Mouse (Mus musculus) forebrain, embryonic 11.5 days (tissue): ENCODE measurements around the gene Kcnv2. TPM values are rescaled to one million over a fixed set of nuclear protein-coding genes. Genes with fewer than 3 reads are reported as not detected.

Experiments used
- ATAC-seq: fragments of 200-750 bp; cut with Nextera tagmentation; replicated peaks from 2 replicates; pipeline ENCODE4 v1.8.0; 2017; ENCODE audit warnings: moderate TSS enrichment; ENCODE audit not compliant: low FRiP score
- DNase-seq: peaks from one replicate; pipeline ENCODE4 v3.0.0-alpha.2; 2017; ENCODE audit warnings: low spot score
- H3K27ac ChIP-seq: fragments of 300-500 bp; sonication (generic); 2 replicates; pipeline ENCODE4 v1.5.1; 2014; ENCODE audit warnings: low read depth, low read length
- H3K27me3 ChIP-seq: fragments of 300-500 bp; sonication (generic); 2 replicates; pipeline ENCODE4 v1.6.1; 2014; ENCODE audit warnings: mild to moderate bottlenecking, low read length, mixed read lengths; ENCODE audit not compliant: control insufficient read depth, insufficient read depth
- H3K36me3 ChIP-seq: fragments of 300-500 bp; sonication (generic); 2 replicates; pipeline ENCODE4 v1.6.1; 2014; ENCODE audit warnings: mild to moderate bottlenecking, low read length, moderate library complexity, mixed read lengths; ENCODE audit not compliant: control insufficient read depth, insufficient read depth
- H3K4me1 ChIP-seq: fragments of 300-500 bp; sonication (generic); replicated peaks from 2 replicates; pipeline ENCODE4 v1.6.1; 2014; ENCODE audit warnings: low read length, mixed read lengths; ENCODE audit not compliant: control insufficient read depth, insufficient read depth
- H3K4me2 ChIP-seq: fragments of 300-500 bp; sonication (generic); 2 replicates; pipeline ENCODE4 v1.6.1; 2014; ENCODE audit warnings: low read depth, mild to moderate bottlenecking, low read length, moderate library complexity, mixed read lengths; ENCODE audit not compliant: severe bottlenecking
- H3K4me3 ChIP-seq: fragments of 300-500 bp; sonication (generic); 2 replicates; pipeline ENCODE4 v1.5.1; 2014; ENCODE audit warnings: low read depth, low read length
- H3K9ac ChIP-seq: fragments of 300-500 bp; sonication (generic); 2 replicates; pipeline ENCODE4 v1.6.1; 2014; ENCODE audit warnings: low read length
- H3K9me3 ChIP-seq: fragments of 300-500 bp; sonication (generic); 2 replicates; pipeline ENCODE4 v1.6.1; 2016; ENCODE audit warnings: low read length, mixed read lengths; ENCODE audit not compliant: control insufficient read depth
- WGBS: fragments of 180-500 bp; shearing (Covaris S2); extraction: QIAGEN DNeasy Blood & Tissue Kit; methylation state at CpG from one replicate; pipeline ENCODE4 v1.1.7; 2014; 5-methylcytosine and 5-hydroxymethylcytosine counted together
- polyA plus RNA-seq: library from polyadenylated mRNA; unstranded; fragments of >200 nt; fragmentation: Nextera tagmentation; extraction: Ambion mirVana; gene quantifications from 2 replicates; pipeline ENCODE4 v1.2.1, GENCODE M21; 2014

The Kcnv2 gene
- polyA plus RNA-seq, 1 experiment from 2014 or later, result not detected

DNA sequence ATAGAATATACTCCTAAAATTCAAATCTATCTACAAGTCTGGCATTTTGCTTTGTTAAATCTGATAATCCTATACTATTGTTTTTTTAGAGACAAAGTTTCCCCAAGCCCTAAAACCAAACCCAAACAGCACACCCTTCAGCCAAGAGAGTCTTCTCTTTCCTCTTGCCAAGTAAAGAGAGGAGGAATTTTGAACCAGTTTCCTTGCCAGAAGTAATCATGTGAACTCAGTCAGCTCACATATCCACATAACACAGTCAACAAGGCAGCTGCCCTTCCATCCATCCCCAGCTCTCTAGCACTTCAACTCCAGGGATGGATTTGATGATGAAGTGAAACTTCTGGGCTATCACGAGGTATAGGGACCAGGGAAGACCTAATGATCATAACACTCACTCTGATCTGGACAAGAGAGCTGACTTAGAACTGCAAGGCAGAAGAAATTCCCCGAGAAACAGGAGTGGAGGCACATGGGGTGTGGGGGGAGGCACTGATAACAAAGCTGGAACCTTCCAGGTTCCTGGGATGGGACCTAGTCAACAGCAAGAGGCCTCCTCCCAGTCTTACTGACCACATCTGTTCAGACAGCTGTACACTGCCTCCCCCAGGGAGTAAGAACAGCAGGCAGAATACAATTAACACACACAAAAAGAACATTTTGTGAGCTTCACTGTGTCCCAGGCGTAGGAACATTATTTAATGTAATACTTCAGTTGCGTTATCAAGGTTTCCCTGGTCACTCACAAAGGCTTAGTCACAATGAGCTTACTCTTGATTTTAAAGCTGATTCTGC, 13.9 kb downstream of the Kcnv2 start:
- no peaks in the 10 kb centered on the region for H3K9me3 ChIP-seq
- H3K36me3 ChIP-seq, result no peaks in the 10 kb centered on the region
- ATAC-seq (no peak), DNase-seq (no peak)
- H3K4me1 ChIP-seq, result no peaks in the 10 kb centered on the region
- no peak overlapping the region for H3K4me2 ChIP-seq
- WGBS, result 76% methylated on average over 4 of the region's 4 CpGs
- no peak overlapping the region for H3K27ac ChIP-seq
- H3K4me3 ChIP-seq, result no peak overlapping the region
- H3K27me3 ChIP-seq, result no peaks in the 10 kb centered on the region
- H3K9ac ChIP-seq, result no peak overlapping the region

DNA sequence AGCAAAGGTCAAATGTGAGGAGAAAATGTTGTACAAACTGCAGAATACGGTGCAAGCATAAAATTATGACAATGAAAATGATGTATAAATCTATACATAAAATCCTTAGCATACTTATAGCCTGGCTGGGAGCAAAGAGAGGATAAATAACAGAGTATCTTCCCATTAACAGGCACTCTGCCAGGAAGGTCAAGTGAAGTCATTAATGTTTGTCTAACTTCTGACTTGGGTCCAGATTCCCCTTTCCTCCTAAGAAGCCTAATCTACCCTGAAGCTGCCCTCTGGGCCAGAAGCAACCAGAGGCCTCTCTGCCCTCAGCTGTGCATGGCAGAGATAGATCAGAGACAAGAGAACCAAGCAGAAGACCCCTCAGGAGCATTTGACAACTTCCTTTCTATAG, 24.1 kb downstream of the Kcnv2 start:
- Histone ChIP-seq H3K4me3 (no peak overlapping the region), H3K27ac (no peak overlapping the region), H3K36me3 (no peaks in the 10 kb centered on the region), H3K9ac (no peak overlapping the region), H3K4me1 (no peaks in the 10 kb centered on the region), H3K9me3 (no peaks in the 10 kb centered on the region), H3K4me2 (no peak overlapping the region), H3K27me3 (no peaks in the 10 kb centered on the region)
- ATAC-seq (no peak), DNase-seq (no peak)
- WGBS, result 85% methylated on average over 1 of the region's 1 CpGs

DNA sequence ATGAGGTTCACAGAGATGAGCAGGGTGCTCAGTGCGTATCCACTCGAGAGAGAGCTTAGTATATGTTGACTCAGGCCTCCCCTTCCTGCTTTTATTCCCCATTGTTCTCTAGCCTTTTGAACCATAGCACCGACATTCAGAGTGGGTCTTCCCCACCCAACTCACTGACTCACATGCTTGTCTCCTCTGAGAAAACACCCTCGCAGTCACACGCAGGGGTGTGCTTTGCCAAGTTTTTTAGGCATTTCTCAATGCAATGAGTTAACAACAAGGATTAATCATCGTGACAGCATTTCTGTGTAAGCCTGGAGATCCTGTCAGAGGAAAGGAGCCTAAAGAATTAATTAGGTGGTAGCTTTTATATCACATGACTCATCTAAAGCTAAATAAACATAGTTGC, 29.3 kb downstream of the Kcnv2 start:
- no peak for ATAC-seq
- no peak overlapping the region for H3K27ac ChIP-seq
- H3K9me3 ChIP-seq, result no peaks in the 10 kb centered on the region
- H3K36me3 ChIP-seq, result no peaks in the 10 kb centered on the region
- no peak overlapping the region for H3K4me2 ChIP-seq
- no peaks in the 10 kb centered on the region for H3K27me3 ChIP-seq
- DNase-seq, result no peak
- H3K4me1 ChIP-seq, result no peaks in the 10 kb centered on the region
- H3K9ac ChIP-seq, result no peak overlapping the region
- H3K4me3 ChIP-seq, result no peak overlapping the region
- WGBS, result 82% methylated on average over 6 of the region's 6 CpGs

DNA sequence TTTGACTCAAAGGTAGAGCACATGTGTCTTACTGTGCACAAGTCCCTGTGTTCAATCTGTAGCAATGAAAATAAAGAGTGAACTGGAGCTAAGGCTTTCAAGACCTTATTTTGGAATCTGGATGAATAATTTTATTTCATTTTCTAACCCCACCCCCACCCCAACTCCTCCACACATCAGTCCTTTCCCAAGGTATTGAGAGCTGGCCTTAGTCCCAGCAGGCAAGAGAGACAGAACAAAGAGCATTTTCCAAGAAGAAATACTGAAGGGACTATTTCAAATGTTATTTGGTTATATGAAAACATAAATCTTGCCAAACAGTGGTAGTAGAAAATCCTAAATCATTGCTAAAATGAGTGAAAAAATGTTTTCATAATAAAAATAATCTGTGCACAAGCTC, 38.0 kb downstream of the Kcnv2 start:
- H3K9ac ChIP-seq, result no peak overlapping the region
- H3K9me3 ChIP-seq, result no peaks in the 10 kb centered on the region
- no peak for DNase-seq
- H3K4me3 ChIP-seq, result no peak overlapping the region
- H3K27me3 ChIP-seq, result no peaks in the 10 kb centered on the region
- H3K27ac ChIP-seq, result no peak overlapping the region
- no peaks in the 10 kb centered on the region for H3K36me3 ChIP-seq
- no peaks in the 10 kb centered on the region for H3K4me1 ChIP-seq
- H3K4me2 ChIP-seq, result no peak overlapping the region
- no peak for ATAC-seq

DNA sequence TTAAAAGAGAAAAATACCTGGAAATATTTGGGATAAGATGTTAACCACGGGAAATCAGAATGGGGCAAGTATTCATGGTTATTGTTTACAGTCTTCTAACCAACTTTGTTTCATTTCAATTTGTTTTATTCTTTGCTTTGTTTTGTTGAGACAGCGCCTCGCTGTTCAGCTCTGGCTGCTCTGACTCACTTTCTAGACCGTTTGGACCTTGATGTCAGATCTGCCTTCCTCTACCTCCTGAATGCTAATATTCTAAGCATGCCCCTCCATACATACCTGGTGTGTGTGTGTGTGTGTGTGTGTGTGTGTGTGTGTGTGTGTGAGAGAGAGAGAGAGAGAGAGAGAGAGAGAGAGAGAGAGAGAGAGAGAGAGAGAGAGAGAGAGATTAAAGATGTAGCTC, 41.5 kb downstream of the Kcnv2 start:
- Histone ChIP-seq H3K9me3 (no peaks in the 10 kb centered on the region), H3K27ac (no peak overlapping the region), H3K4me3 (no peak overlapping the region), H3K36me3 (no peaks in the 10 kb centered on the region), H3K27me3 (no peaks in the 10 kb centered on the region), H3K9ac (no peak overlapping the region), H3K4me1 (no peaks in the 10 kb centered on the region; the same call in 1 of the 2 replicates), H3K4me2 (no peak overlapping the region)
- no peak for ATAC-seq
- WGBS, result 63% methylated on average over 4 of the region's 4 CpGs
- no peak for DNase-seq

DNA sequence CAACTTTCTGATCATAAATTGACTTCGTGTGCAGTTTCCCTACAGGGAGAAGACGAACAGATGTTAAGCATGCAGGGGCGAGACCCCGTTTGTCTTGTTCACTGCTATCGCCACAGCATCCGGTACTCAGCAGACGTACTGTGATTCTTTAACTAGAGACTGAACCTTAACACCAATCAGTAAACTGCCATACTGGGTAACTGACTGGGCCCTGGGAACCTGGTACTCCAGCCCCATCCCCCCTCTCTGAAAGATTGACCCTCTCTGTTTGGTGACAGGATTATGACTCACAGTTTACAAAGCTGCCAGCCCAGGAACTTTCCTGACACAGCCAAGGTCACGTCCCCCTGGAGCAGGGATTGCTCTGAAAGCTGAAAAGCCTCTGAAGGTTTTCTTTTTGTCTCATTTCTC, 42.1 kb downstream of the Kcnv2 start:
- WGBS, result 16% methylated on average over 8 of the region's 8 CpGs
- Histone ChIP-seq H3K36me3 (no peaks in the 10 kb centered on the region), H3K4me3 (no peak overlapping the region), H3K27me3 (no peaks in the 10 kb centered on the region), H3K9ac (no peak overlapping the region), H3K27ac (no peak overlapping the region), H3K4me1 (no peaks in the 10 kb centered on the region; the same call in 1 of the 2 replicates), H3K4me2 (no peak overlapping the region), H3K9me3 (no peaks in the 10 kb centered on the region)
- peak; percentile 72 for ATAC-seq
- DNase-seq, result peak; percentile 56

DNA sequence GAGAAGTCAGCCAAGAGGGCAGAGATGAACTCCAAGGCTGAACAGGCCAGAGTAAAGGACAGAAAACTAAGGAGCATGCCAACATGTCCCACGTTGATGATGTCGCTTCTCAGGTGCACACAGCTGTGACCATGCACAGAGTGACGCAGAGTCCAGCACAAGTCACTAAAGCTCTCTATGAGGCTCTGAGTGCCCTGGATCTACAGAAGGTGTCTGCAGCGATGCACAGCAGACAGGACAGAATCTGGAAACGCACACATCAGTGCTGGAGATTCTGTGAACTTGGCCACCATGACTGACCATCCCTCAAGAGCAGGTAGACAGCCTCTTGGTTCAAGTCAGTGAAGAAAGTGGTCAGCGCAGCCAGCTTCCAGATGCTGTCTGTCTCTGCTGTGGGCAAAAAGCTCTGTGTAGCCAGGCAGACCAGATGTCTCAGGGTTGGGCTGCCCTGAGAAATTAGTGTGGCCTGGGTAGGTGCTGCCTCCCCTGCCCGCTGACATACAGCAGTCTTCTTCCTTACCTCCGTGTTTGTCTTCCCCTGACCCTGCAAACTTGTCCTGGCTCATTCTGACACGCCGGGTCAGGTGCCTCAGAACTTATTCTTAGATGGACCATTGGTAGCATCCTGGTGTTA, 43.8 kb downstream of the Kcnv2 start:
- H3K9me3 ChIP-seq, result no peaks in the 10 kb centered on the region
- H3K9ac ChIP-seq, result no peak overlapping the region
- no peak overlapping the region for H3K4me3 ChIP-seq
- ATAC-seq (no peak), DNase-seq (no peak)
- no peaks in the 10 kb centered on the region for H3K27me3 ChIP-seq
- H3K27ac ChIP-seq, result no peak overlapping the region
- H3K36me3 ChIP-seq, result no peaks in the 10 kb centered on the region
- 86% methylated on average over 10 of the region's 10 CpGs for WGBS
- H3K4me1 ChIP-seq, result no peaks in the 10 kb centered on the region; the same call in 1 of the 2 replicates
- H3K4me2 ChIP-seq, result no peak overlapping the region

DNA sequence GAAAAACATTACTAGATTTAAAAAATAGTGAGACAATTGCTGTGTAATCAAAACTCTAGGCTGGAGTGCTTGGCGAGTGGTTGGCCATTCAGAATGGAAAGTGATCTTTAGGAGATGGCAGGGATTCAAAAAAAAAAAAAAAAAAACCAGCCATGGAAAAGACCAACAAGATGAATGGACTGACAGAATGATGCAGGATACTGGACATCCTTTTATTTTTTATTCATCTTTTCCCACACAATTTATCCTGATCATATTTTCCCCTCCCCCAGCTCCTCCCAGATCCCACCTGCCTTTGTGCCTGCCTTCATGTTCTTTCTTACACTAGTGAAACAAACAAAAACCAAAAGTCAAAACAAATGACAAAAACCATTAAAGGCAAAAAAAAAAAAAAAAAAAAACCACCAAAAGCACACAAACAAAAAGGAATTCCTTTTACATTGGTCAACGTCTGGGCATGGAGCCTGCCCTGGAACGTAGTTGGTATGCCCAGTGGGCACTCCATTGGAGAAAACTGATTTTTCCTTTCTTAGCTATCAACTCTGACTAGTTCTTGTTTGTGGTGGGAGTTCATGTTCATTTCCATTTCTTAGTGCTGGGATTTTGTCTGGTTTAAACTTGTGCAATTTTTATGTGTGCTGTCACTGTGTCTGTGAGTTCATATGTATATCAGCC, 47.2 kb downstream of the Kcnv2 start:
- no peaks in the 10 kb centered on the region; the same call in 1 of the 2 replicates for H3K4me1 ChIP-seq
- no peaks in the 10 kb centered on the region for H3K36me3 ChIP-seq
- 83% methylated on average over 3 of the region's 3 CpGs for WGBS
- no peak overlapping the region for H3K9ac ChIP-seq
- no peak overlapping the region for H3K4me3 ChIP-seq
- no peaks in the 10 kb centered on the region for H3K27me3 ChIP-seq
- no peak overlapping the region for H3K27ac ChIP-seq
- H3K4me2 ChIP-seq, result no peak overlapping the region
- no peak for ATAC-seq
- no peaks in the 10 kb centered on the region for H3K9me3 ChIP-seq
- no peak for DNase-seq
